In the genomic region with DNA sequence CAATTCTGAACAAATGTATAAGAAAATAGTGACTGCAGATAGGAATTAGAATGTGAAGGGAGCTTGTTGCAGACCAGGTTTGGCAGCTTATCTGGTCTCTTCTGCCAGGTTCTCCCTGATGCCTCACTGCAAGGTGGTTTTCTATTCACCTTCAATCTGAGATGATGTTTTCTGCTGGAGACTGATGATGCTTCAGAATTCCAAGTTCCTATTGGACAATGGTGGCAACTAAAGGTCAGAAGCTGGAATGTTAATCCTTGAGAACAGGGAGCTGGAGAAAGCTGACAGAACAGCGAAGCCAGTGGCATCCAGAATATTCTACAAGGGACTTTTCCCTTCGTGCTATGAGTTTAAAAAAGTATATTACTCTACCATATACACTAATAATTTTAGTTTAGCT, we compare ENCODE assay signal across 11 mouse cellular contexts. TPM values are rescaled to one million over a fixed set of nuclear protein-coding genes. Genes with fewer than 3 reads are reported as not detected.
A peak's percentile ranks its signal among the peaks of the same experiment; 100 is the strongest.
DNase-seq lines count a peak whose midpoint lies in the region; ATAC-seq and TF ChIP-seq lines count a peak whose summit lies in the region.
"Had no signal": no experiment of that assay in that cellular context is flagged by ENCODE, and none has a peak within 500 bp of the region (broad histone marks: within the 10 kb centered on the region; RNA-seq: fewer than 3 reads in every experiment).

No protein-coding gene starts in this region.

- WGBS in forebrain, postnatal 0 days = 25% methylated on average over 2 of the region's 2 CpGs
- 29% methylated on average over 2 of the region's 2 CpGs for WGBS in forebrain, embryonic 12.5 days

- no peak overlapping the region for H3K4me3 ChIP-seq in forebrain, postnatal 0 days (ENCODE audit: low read depth, low read length)
- H3K4me3 ChIP-seq in forebrain, embryonic 12.5 days (replicated peaks) = no peak overlapping the region
- H3K4me3 ChIP-seq: limb, embryonic 12.5 days had no signal

- H3K4me2 ChIP-seq in forebrain, postnatal 0 days (ENCODE audit: low read depth) = no peak overlapping the region
- no peak overlapping the region for H3K4me2 ChIP-seq in forebrain, embryonic 12.5 days
- H3K4me2 ChIP-seq: limb, embryonic 12.5 days had no signal

- no peaks in the 10 kb centered on the region for H3K9me3 ChIP-seq in forebrain, postnatal 0 days (ENCODE audit: low read length)
- H3K9me3 ChIP-seq in forebrain, embryonic 12.5 days = no peaks in the 10 kb centered on the region
- H3K9me3 ChIP-seq: G1E; limb, embryonic 12.5 days had no signal

- peak; percentile 34 for DNase-seq in forebrain, postnatal 0 days
- DNase-seq in ovary, postnatal 14 days (ENCODE audit: low spot score) = peak; percentile 55
- no peak for DNase-seq in ovary, adult 18-20 months (ENCODE audit: low spot score)
- peak; percentile 54 for DNase-seq in forelimb bud, embryonic 11.5 days (ENCODE audit: low read depth, low spot score)
- peak; percentile 6 for DNase-seq in skeletal muscle tissue, adult 2 months (ENCODE audit: low read depth, low spot score)
- DNase-seq in urinary bladder, adult 2 months (ENCODE audit: low spot score) = no peak

- no peak for TF ChIP-seq CTCF in forebrain, postnatal 0 days (IDR thresholded peaks at IDR 0.05; ENCODE audit: low read depth)

- H3K27ac ChIP-seq in forebrain, postnatal 0 days (ENCODE audit: low read depth, low read length) = no peak overlapping the region
- no peak overlapping the region for H3K27ac ChIP-seq in forebrain, embryonic 12.5 days
- H3K27ac ChIP-seq: limb, embryonic 12.5 days had no signal

- no peaks in the 10 kb centered on the region for H3K27me3 ChIP-seq in forebrain, postnatal 0 days (ENCODE audit: insufficient read depth, low read length)
- peaks cover 10% of the 10 kb centered on the region for H3K27me3 ChIP-seq in forebrain, embryonic 12.5 days

- no peak for ATAC-seq in forebrain, postnatal 0 days
- ATAC-seq in forebrain, embryonic 12.5 days (ENCODE audit: low FRiP score) = no peak
- no peak for ATAC-seq in erythroid progenitor cell, adult 5-6 weeks (replicated peaks; ENCODE audit: low FRiP score, poor library complexity, severe bottlenecking)

- no peaks in the 10 kb centered on the region for H3K4me1 ChIP-seq in forebrain, postnatal 0 days (ENCODE audit: insufficient read depth)
- no peaks in the 10 kb centered on the region for H3K4me1 ChIP-seq in forebrain, embryonic 12.5 days
- H3K4me1 ChIP-seq: limb, embryonic 12.5 days had no signal

- H3K9ac ChIP-seq in forebrain, postnatal 0 days = no peak overlapping the region
- no peak overlapping the region for H3K9ac ChIP-seq in forebrain, embryonic 12.5 days
- H3K9ac ChIP-seq: limb, embryonic 12.5 days had no signal

- no peaks in the 10 kb centered on the region for H3K36me3 ChIP-seq in forebrain, postnatal 0 days (ENCODE audit: insufficient read depth)
- H3K36me3 ChIP-seq in forebrain, embryonic 12.5 days (replicated peaks) = no peaks in the 10 kb centered on the region
- H3K36me3 ChIP-seq: G1E; limb, embryonic 12.5 days had no signal

RNA-seq across cellular contexts. Expression of gene Ubd, which starts 3.0 kb away (rescaled TPM):
- not detected in 2 replicates for total RNA-seq in forebrain, postnatal 0 days (2014; rRNA removed)
- not detected in 2 replicates for polyA plus RNA-seq in forebrain, postnatal 0 days (2015; fragmentation: Nextera tagmentation; extraction: Ambion mirVana)
- not detected in 2 replicates for polyA plus RNA-seq in forebrain, embryonic 12.5 days (2016; fragmentation: Nextera tagmentation; extraction: Ambion mirVana)
- total RNA-seq in erythroid progenitor cell, adult 5-6 weeks (2015; ENCODE audit: low replicate concordance) = 4.0 TPM in 1 of 2 replicates, not detected in the other
- total RNA-seq in erythroid progenitor cell, adult 5-6 weeks (2017; ENCODE audit: low replicate concordance) = 4.5 and 8.9 TPM in 2 replicates
- 0.52 and 1.0 TPM in 2 replicates for polyA plus RNA-seq in urinary bladder, adult 2 months (2012; rRNA removed)
- total RNA-seq: G1E; neutrophil, adult 5-6 weeks had no signal
- polyA plus RNA-seq: G1E; limb, embryonic 12.5 days had no signal

RNA-seq across cellular contexts. Expression of gene Olfr94, which starts 10.1 kb away (rescaled TPM):
- total RNA-seq in forebrain, postnatal 0 days (2014; rRNA removed) = not detected in 2 replicates
- polyA plus RNA-seq in forebrain, postnatal 0 days (2015; fragmentation: Nextera tagmentation; extraction: Ambion mirVana) = not detected in 2 replicates
- polyA plus RNA-seq in forebrain, embryonic 12.5 days (2016; fragmentation: Nextera tagmentation; extraction: Ambion mirVana) = not detected in 2 replicates
- not detected in 2 replicates for total RNA-seq in erythroid progenitor cell, adult 5-6 weeks (2015; ENCODE audit: low replicate concordance)
- not detected in 2 replicates for total RNA-seq in erythroid progenitor cell, adult 5-6 weeks (2017; ENCODE audit: low replicate concordance)
- polyA plus RNA-seq in urinary bladder, adult 2 months (2012; rRNA removed) = not detected in 2 replicates
- total RNA-seq: neutrophil, adult 5-6 weeks had no signal
- polyA plus RNA-seq: G1E; limb, embryonic 12.5 days had no signal

RNA-seq across cellular contexts. Expression of gene Olfr95, which starts 22.2 kb away (rescaled TPM):
- total RNA-seq in forebrain, postnatal 0 days (2014; rRNA removed) = 0.05 TPM in 1 of 2 replicates, not detected in the other
- polyA plus RNA-seq in forebrain, postnatal 0 days (2015; fragmentation: Nextera tagmentation; extraction: Ambion mirVana) = not detected in 2 replicates
- 0.06 TPM in 1 of 2 replicates, not detected in the other for polyA plus RNA-seq in forebrain, embryonic 12.5 days (2016; fragmentation: Nextera tagmentation; extraction: Ambion mirVana)
- not detected in 2 replicates for total RNA-seq in erythroid progenitor cell, adult 5-6 weeks (2015; ENCODE audit: low replicate concordance)
- total RNA-seq in erythroid progenitor cell, adult 5-6 weeks (2017; ENCODE audit: low replicate concordance) = not detected in 2 replicates
- not detected in 2 replicates for polyA plus RNA-seq in urinary bladder, adult 2 months (2012; rRNA removed)
- total RNA-seq: neutrophil, adult 5-6 weeks had no signal
- polyA plus RNA-seq: G1E; limb, embryonic 12.5 days had no signal

RNA-seq across cellular contexts. Expression of gene Olfr96, which starts 29.2 kb away (rescaled TPM):
- not detected in 2 replicates for total RNA-seq in forebrain, postnatal 0 days (2014; rRNA removed)
- not detected in 2 replicates for polyA plus RNA-seq in forebrain, postnatal 0 days (2015; fragmentation: Nextera tagmentation; extraction: Ambion mirVana)
- polyA plus RNA-seq in forebrain, embryonic 12.5 days (2016; fragmentation: Nextera tagmentation; extraction: Ambion mirVana) = not detected in 2 replicates
- not detected in 2 replicates for total RNA-seq in erythroid progenitor cell, adult 5-6 weeks (2015; ENCODE audit: low replicate concordance)
- not detected in 2 replicates for total RNA-seq in erythroid progenitor cell, adult 5-6 weeks (2017; ENCODE audit: low replicate concordance)
- not detected in 2 replicates for polyA plus RNA-seq in urinary bladder, adult 2 months (2012; rRNA removed)
- total RNA-seq: G1E; neutrophil, adult 5-6 weeks had no signal
- polyA plus RNA-seq: G1E; limb, embryonic 12.5 days had no signal

RNA-seq across cellular contexts. Expression of gene Olfr93, which starts 29.4 kb away (rescaled TPM):
- not detected in 2 replicates for total RNA-seq in forebrain, postnatal 0 days (2014; rRNA removed)
- not detected in 2 replicates for polyA plus RNA-seq in forebrain, postnatal 0 days (2015; fragmentation: Nextera tagmentation; extraction: Ambion mirVana)
- polyA plus RNA-seq in forebrain, embryonic 12.5 days (2016; fragmentation: Nextera tagmentation; extraction: Ambion mirVana) = not detected in 2 replicates
- not detected in 2 replicates for total RNA-seq in erythroid progenitor cell, adult 5-6 weeks (2015; ENCODE audit: low replicate concordance)
- total RNA-seq in erythroid progenitor cell, adult 5-6 weeks (2017; ENCODE audit: low replicate concordance) = not detected in 2 replicates
- not detected in 2 replicates for polyA plus RNA-seq in urinary bladder, adult 2 months (2012; rRNA removed)
- total RNA-seq: neutrophil, adult 5-6 weeks had no signal
- polyA plus RNA-seq: G1E; limb, embryonic 12.5 days had no signal

Comparison
In these comparisons a context has a peak if more than half of its experiments do, and no peak if none do; other contexts are left out.
1. DNase-seq: peak in forebrain, postnatal 0 days (single experiment), ovary, postnatal 14 days (single experiment), forelimb bud, embryonic 11.5 days (single experiment) and skeletal muscle tissue, adult 2 months (single experiment); none in ovary, adult 18-20 months (single experiment) and urinary bladder, adult 2 months (single experiment).